Mouse (Mus musculus) heart, embryonic 14.5 days (tissue): ENCODE results near the gene Actl6a. TPM values are rescaled to one million over a fixed set of nuclear protein-coding genes. Genes with fewer than 3 reads are reported as not detected.
"Not testable (repeated sequence)": the region's sequence is repeated elsewhere in the genome, so short reads cannot be mapped to it uniquely, and the experiment has no call there.

ENCODE experiments used
- ATAC-seq: fragments of 200-750 bp; cut with Nextera tagmentation; 2 replicates; pipeline ENCODE4 v1.8.0; 2017; ENCODE audit warnings: low read depth, moderate TSS enrichment; ENCODE audit not compliant: insufficient number of reproducible peaks, insufficient read depth, low FRiP score
- H3K27ac ChIP-seq, 2 experiments: fragments of 200-500 bp in 1 of 2; fragments of 300-500 bp in 1 of 2; sonication (generic) in 1 of 2; replicated peaks in 1 of 2; 2 replicates each; pipeline ENCODE4 v1.5.1; 2012 to 2014; ENCODE audit warnings: low read depth in 2 of 2, low read length in 2 of 2, control low read depth in 1 of 2, mild to moderate bottlenecking in 1 of 2, mixed read lengths in 1 of 2; ENCODE audit not compliant: control insufficient read depth in 1 of 2, insufficient read depth in 1 of 2
- H3K27me3 ChIP-seq: fragments of 300-500 bp; sonication (generic); 2 replicates; pipeline ENCODE4 v1.6.1; 2014; ENCODE audit warnings: mild to moderate bottlenecking, low read length, control low read depth; ENCODE audit not compliant: control insufficient read depth, insufficient read depth
- H3K36me3 ChIP-seq: fragments of 300-500 bp; sonication (generic); 2 replicates; pipeline ENCODE4 v1.6.1; 2014; ENCODE audit warnings: mild to moderate bottlenecking, control low read depth, low read length, mixed read lengths; ENCODE audit not compliant: control insufficient read depth, insufficient read depth
- H3K4me1 ChIP-seq, 2 experiments: fragments of 200-500 bp in 1 of 2; fragments of 300-500 bp in 1 of 2; sonication (generic) in 1 of 2; 2 replicates each; pipeline ENCODE4 v1.6.1; 2012 to 2014; ENCODE audit warnings: low read length in 2 of 2, control low read depth in 1 of 2, mixed read lengths in 1 of 2; ENCODE audit not compliant: control insufficient read depth in 2 of 2, insufficient read depth in 2 of 2
- H3K4me2 ChIP-seq: fragments of 300-500 bp; sonication (generic); 2 replicates; pipeline ENCODE4 v1.6.1; 2014; ENCODE audit warnings: mild to moderate bottlenecking, low read length
- H3K4me3 ChIP-seq, 2 experiments: fragments of 200-500 bp in 1 of 2; fragments of 300-500 bp in 1 of 2; sonication (generic) in 1 of 2; 2 replicates each; pipeline ENCODE4 v1.5.1; 2012 to 2014; ENCODE audit warnings: low read length in 2 of 2, mild to moderate bottlenecking in 2 of 2, control low read depth in 1 of 2, low read depth in 1 of 2, moderate library complexity in 1 of 2; ENCODE audit not compliant: control insufficient read depth in 1 of 2, insufficient read depth in 1 of 2
- H3K9ac ChIP-seq: fragments of 300-500 bp; sonication (generic); 2 replicates; pipeline ENCODE4 v1.6.1; 2014; ENCODE audit warnings: mild to moderate bottlenecking, low read length
- H3K9me3 ChIP-seq: fragments of 300-500 bp; sonication (generic); 2 replicates; pipeline ENCODE4 v1.6.1; 2016; ENCODE audit warnings: low read length, control low read depth; ENCODE audit not compliant: control insufficient read depth
- WGBS: fragments of 180-500 bp; shearing (Covaris S2); extraction: QIAGEN DNeasy Blood & Tissue Kit; methylation state at CpG from one replicate; pipeline ENCODE4 v1.1.7; 2014; 5-methylcytosine and 5-hydroxymethylcytosine counted together
- polyA plus RNA-seq: library from polyadenylated mRNA; unstranded; fragments of >200 nt; fragmentation: Nextera tagmentation; extraction: Ambion mirVana; gene quantifications from 2 replicates; pipeline ENCODE4 v1.2.1, GENCODE M21; 2014

The Actl6a gene
- polyA plus RNA-seq, 1 experiment from 2014 or later = 89.5 TPM

- no peaks in the 10 kb centered on the region for H3K27me3 ChIP-seq
- H3K36me3 ChIP-seq = no peaks in the 10 kb centered on the region
- no peak overlapping the region for H3K4me3 ChIP-seq
- no peaks in the 10 kb centered on the region for H3K9me3 ChIP-seq
- no peak overlapping the region for H3K9ac ChIP-seq
- WGBS = 68% methylated on average over 12 of the region's 12 CpGs
- no peaks in the 10 kb centered on the region for H3K4me1 ChIP-seq
- no peak overlapping the region for H3K27ac ChIP-seq
- ATAC-seq = no peak
- no peak overlapping the region for H3K4me2 ChIP-seq
Observed at GRCm38 (mm10) chr3:32694737-32695582, 11.1 kb upstream of the Actl6a start.

GRCm38 (mm10) chr3:32695583-32695980 is 10.5 kb upstream of the Actl6a start:
- H3K4me1 ChIP-seq = no peaks in the 10 kb centered on the region
- WGBS = 83% methylated on average over 4 of the region's 4 CpGs
- H3K4me3 ChIP-seq = no peak overlapping the region
- H3K27me3 ChIP-seq = no peaks in the 10 kb centered on the region
- H3K4me2 ChIP-seq = no peak overlapping the region
- no peak overlapping the region for H3K9ac ChIP-seq
- no peaks in the 10 kb centered on the region for H3K36me3 ChIP-seq
- no peak overlapping the region for H3K27ac ChIP-seq
- H3K9me3 ChIP-seq = no peaks in the 10 kb centered on the region
- ATAC-seq = no peak

GRCm38 (mm10) chr3:32698228-32698863 is 7.8 kb upstream of the Actl6a start:
- H3K9me3 ChIP-seq = no peaks in the 10 kb centered on the region
- no peak overlapping the region for H3K4me2 ChIP-seq
- no peak overlapping the region for H3K4me3 ChIP-seq
- 31% methylated on average over 7 of the region's 7 CpGs for WGBS
- no peak overlapping the region for H3K9ac ChIP-seq
- H3K27me3 ChIP-seq = no peaks in the 10 kb centered on the region
- H3K27ac ChIP-seq = no peak overlapping the region
- no peaks in the 10 kb centered on the region for H3K4me1 ChIP-seq
- H3K36me3 ChIP-seq = no peaks in the 10 kb centered on the region
- ATAC-seq = no peak

- H3K27ac ChIP-seq, H3K4me1 ChIP-seq, H3K4me2 ChIP-seq, H3K36me3 ChIP-seq, H3K9me3 ChIP-seq, H3K27me3 ChIP-seq, H3K4me3 ChIP-seq, ATAC-seq, H3K9ac ChIP-seq: not testable (repeated sequence)
- WGBS = 84% methylated on average over 6 of the region's 6 CpGs
Observed at GRCm38 (mm10) chr3:32704021-32704420, 2.1 kb upstream of the Actl6a start.

- WGBS = 85% methylated on average over 10 of the region's 10 CpGs
- H3K9ac ChIP-seq, H3K27ac ChIP-seq, ATAC-seq, H3K9me3 ChIP-seq, H3K27me3 ChIP-seq, H3K4me3 ChIP-seq, H3K4me2 ChIP-seq, H3K36me3 ChIP-seq, H3K4me1 ChIP-seq: not testable (repeated sequence)
Observed at GRCm38 (mm10) chr3:32704632-32705031, 1.5 kb upstream of the Actl6a start.

- 0 out of 2 replicates have a peak overlapping the region, but pooled peaks have one; percentile 26 for H3K9ac ChIP-seq
- H3K4me3 ChIP-seq = peak overlapping the region; percentile 77 to 96
- peak overlapping the region in 1 of 2 experiments; percentile 91; a peak in 2 of 4 replicates for H3K27ac ChIP-seq
- WGBS = 4% methylated on average over 4 of the region's 4 CpGs
- H3K27me3 ChIP-seq = no peaks in the 10 kb centered on the region
- no peak for ATAC-seq
- peak overlapping the region; percentile 87 for H3K4me2 ChIP-seq
- peaks cover 14% of the 10 kb centered on the region for H3K36me3 ChIP-seq
- peaks cover 0 to 10% of the 10 kb centered on the region in 2 experiments; a peak in 3 of 4 replicates for H3K4me1 ChIP-seq
- H3K9me3 ChIP-seq = no peaks in the 10 kb centered on the region
Observed at GRCm38 (mm10) chr3:32708052-32708367, 1.9 kb downstream of the Actl6a start.

GRCm38 (mm10) chr3:32708368-32709231 is 2.5 kb downstream of the Actl6a start:
- Histone ChIP-seq H3K9ac (peak overlapping the region; percentile 95), H3K36me3 (peaks cover 20% of the 10 kb centered on the region), H3K27ac (peak overlapping the region; percentile 78 to 91), H3K27me3 (no peaks in the 10 kb centered on the region), H3K9me3 (no peaks in the 10 kb centered on the region), H3K4me3 (peak overlapping the region; percentile 77 to 96), H3K4me1 (peaks cover 0 to 10% of the 10 kb centered on the region in 2 experiments; a peak in 3 of 4 replicates), H3K4me2 (peak overlapping the region; percentile 87)
- under 1% methylated on average over 89 of the region's 90 CpGs for WGBS
- ATAC-seq = peak; percentile 99
